Mouse (Mus musculus) spleen, adult 18-20 months (tissue): ENCODE measurements around the gene Ak4.

Experiments used
- DNase-seq, 2 experiments: peaks; one replicate each; pipeline ENCODE4 v3.0.0; 2022; ENCODE audit warnings: mixed read lengths in 2 of 2

The Ak4 gene

DNA sequence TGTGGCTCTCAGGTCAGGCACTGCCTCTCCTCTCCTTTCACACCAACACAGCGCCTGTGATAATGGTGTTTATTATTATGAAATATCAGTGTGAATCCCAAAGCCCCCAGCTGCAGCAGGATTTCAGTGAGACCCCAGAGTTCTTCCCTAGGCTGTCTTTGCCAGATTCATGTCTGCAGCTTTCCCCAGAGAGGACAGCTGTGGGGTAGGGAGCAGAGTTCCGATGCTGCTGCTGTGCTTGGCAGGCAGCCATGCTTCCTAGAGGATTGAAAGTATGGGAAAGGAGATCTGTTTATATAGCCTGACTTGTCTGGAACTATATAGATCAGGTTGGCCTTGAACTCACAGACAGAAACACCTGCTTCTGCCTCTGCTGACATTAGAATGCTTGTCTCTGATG is 43.0 kb downstream of the Ak4 start:
- no peak for DNase-seq

DNA sequence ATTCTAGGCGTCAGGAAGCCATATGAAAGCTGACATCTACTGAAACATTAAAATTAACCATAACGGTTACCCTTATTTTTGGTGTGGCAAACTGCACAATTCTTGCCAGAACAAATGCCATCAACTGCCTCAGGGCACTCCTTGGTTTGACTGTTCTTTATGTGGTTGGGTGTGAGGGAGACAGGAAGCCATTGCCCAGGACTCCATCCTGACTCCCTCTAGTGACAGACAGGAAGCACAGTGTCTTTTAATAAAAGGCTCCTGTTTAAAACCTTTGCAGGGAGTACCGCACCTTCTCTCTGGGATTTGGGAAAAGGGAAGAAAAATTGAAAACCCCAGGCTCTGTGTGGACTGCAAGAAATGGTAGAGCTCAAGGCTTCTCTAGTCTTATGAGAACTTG is 47.2 kb downstream of the Ak4 start:
- no peak for DNase-seq

DNA sequence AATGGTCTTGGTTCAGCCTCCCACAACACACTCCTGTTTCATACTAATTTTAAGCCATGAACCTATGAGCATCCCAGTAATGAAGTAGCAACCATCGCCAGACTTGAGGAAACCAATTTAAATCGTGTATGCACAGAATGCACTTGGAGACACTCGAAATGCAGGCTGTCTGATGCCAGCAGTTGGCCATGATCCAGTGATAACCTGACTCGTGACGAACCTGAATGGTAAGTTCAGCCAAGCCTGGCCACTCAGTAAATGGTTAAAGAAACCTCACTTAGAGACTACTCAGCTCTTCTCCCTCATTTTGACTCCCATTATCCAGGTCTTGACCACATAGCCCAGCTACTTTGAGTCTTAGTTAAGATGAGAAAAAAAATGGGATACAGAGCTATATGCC is 50.2 kb downstream of the Ak4 start:
- DNase-seq = no peak

DNA sequence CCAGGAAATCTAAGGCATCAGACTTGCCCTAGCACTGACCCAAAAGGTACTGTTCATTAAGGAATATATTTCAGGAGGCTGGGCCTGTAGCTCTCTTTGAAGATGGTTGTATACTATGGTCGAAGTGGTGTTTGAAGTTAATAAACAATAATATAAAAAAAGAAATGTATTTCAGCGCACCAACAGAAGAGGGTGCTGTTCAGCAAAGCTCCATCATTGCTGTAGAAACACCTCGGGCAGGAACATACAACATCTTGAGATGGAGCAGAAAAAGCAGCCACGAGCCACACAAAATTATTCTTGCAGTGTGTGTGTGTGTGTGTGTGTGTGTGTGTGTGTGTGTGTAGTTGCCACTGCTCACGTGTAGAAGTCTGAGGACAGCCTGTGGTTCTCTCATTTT is 51.5 kb downstream of the Ak4 start:
- no peak for DNase-seq

DNA sequence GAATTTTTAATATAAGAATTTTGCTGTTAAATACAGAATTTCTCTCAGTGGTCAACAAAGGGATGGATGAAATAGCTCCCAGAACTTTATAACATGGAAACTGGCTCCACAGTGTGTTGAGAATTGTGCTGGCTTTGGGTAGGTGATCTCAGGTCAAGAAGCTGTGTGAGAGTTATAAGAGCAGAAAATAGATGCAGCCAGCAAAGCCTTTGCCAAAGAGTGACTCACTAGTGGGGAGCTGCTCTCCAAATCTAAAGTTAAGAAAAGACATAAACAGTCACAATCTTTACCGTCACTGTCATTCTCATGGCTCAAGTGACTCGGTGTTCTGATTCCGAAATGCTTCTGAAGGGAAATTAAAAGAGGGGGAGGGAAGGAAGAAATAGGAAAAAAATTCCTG is 53.7 kb downstream of the Ak4 start:
- no peak for DNase-seq

DNA sequence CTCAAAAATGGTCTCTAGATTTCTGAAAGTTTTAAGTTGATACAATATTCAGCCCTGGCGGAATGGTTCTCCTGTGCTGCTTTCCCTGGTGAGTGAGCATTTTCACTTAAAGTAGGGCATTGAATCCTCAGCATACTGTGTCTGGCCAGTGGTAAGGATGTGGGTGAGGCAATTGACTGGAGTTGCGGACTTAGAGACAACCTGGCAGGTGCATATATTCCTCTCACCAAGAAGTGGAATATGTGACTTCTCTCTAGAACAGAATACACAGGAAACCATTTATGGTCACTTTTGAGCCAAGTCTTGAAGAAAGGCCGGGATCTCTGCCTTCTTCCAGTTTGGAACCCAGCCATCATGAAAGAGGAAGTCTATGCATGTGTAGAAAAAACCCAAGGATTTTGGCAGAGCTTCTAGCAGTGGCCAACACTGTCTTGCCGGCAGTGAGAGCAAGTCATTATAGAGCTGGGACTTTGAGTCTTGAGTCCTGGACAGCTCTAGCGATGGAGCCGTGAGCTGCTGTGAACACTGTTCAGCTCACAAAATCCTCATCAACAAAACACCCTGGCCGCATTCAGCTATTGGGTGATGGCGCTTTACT is 71.3 kb downstream of the Ak4 start:
- no peak for DNase-seq

DNA sequence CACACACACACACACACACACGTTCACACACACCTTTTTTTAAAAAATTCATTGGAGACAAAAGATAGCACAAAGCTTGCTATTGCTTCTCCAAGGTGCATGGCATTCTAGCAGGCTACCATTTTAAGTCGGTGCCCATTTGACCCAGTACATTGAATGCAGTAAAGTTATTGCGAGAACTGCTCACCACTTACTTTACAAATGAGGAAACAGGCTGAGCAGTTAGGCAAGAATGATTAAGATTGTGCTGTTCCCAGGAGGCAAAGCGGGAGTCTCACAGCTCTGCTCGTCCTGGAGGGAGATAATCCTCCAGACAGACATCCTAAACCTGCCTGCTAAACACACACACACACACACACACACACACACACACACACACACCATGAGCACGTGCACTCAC is 72.6 kb downstream of the Ak4 start:
- DNase-seq = no peak

DNA sequence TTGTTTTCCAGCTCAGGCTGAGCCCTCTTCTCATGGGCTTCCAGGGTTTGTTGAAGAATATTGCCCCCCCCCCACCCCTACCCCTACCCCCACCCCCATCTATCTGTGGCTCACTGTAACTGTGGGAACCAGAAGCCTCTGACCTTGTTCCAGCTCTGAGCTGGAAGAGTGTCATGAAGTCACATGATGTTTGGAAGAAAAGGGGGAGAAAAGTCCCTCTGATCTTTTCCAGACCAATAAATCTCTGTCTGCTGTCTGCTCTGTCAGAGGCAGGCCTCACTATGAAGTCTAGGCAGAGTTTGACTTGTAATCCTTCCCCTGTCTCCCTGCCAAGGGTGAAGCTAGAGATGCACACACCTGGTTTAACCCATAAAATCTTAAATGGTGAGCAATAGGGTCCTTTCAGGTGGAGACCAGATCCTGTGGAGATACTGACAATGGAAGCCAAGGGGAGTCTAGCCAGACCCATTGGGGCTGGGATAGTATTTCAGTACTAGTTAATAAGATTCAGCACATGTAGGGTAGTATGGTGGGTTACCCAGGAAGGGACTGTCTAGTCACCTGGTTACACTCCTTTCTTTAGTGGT is 74.6 kb downstream of the Ak4 start:
- no peak for DNase-seq

DNA sequence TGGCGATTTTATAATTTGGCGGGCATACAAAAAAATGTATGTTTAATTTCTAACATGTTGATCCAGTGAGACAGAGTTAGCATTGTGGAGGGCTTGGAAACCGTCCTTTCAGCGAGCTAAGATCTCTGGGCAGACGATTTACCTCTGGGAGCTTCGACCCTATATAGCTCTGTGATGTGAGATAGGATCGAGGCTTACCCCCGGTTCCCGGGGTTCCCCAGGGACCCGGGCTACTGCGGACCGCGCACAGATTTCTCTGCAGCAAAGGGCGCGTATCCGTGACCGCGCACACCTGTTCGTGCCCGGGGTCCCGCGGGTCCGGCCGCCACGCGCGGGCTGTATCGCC is 77.1 kb downstream of the Ak4 start:
- no peak for DNase-seq

DNA sequence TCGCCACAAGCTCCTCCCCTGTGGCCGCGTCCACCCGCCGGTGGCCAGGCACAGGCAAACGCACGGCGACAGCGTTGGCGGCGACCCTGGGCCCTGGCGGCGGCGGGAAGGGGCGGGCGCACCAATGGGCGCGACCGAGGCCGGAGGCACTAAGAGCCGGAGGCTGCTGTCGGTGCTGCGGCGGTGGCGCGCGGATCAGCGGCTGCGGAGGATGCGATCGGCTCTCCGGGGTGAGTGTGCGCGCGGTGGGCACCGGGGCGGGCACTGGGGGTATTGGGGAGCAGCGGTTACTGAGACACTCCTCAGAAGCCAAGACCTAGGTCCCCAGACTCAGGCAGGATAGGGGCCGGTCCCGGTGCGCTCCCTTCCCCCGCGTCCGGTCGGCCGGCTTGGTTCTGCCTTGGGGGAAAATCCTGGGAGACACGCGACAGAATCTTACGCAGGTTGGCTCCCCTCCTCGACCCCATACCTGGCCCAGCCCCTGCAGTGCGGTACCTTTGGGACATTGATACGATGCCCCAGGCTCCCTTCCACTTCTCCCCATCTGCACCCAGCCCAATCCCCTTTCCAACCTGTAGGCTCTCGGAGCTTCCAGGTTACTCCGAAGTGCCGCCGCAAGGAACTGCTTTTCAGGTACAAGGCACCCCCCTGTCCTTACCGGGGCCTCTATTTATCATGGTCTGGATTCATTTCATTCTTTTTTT is 77.6 kb downstream of the Ak4 start, which contains the start of gene Dnajc6:
Dnajc6 (plus strand) TSS at position 115 of the 704 bp plus-strand sequence.
- DNase-seq = peak in 1 of 2 experiments; percentile 9

DNA sequence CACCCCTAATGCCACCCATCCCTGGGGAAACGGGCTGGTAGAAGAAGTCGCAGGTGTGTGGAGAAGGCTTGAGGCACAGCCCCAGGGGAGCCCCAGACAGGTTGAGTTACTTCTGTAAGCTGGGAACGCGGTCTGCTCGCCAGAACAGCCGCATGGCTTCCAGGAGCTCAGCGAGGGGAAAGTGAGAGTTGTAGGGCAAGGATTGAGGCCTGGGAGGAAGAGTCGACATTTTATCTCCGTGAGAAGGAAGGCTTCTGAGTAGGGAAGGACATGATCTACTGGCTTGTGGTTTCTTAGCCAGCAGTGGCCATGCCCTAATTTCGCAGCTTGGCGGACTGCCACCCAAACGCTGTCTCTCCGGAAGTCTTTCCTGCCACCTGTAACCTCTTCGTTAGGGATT is 78.3 kb downstream of the Ak4 start:
- DNase-seq = no peak

DNA sequence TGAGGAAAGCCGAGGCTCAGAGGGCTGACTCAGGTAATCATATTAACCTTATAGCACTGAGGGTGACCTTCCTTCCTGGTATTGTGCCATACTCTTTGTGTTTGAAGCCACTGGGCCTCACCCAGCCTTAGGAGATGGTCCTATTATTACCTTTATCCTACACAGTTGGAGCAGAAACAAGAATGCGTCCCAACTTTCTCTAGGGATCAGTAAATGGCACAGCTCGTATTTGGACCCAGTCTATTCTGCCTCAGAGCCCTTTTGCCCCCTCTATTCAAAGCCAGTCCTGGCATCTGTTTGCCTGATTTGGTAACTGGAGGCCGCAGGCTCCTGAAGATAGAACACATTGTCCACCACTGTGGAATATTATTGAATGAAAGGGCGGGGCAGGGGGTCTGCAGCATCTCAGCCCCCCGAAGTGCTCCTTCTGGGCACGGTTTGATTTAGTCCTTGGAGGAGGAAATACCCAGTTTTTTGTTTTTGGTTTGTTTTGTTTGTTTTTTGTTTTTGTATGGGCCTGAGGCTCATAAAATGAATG is 85.5 kb downstream of the Ak4 start:
- no peak for DNase-seq

DNA sequence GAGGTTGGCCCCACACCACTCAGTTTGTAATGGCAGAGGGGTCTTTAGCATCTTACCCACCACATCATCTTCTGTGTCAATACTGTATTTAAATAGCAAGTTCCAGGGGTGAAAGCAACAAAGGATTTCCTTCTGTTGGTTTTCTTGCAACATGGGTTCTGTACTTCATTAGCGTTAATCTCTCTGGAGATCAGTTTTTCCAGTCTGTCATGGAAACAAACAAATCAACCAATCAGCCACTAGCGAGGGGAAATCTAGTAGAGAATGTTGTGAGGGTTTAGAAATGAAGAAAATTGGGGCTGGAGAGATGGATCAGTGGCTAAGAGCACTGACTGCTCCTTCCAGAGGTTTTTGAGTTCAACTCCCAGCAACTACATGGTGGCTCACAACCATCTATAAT is 86.9 kb downstream of the Ak4 start:
- no peak for DNase-seq

DNA sequence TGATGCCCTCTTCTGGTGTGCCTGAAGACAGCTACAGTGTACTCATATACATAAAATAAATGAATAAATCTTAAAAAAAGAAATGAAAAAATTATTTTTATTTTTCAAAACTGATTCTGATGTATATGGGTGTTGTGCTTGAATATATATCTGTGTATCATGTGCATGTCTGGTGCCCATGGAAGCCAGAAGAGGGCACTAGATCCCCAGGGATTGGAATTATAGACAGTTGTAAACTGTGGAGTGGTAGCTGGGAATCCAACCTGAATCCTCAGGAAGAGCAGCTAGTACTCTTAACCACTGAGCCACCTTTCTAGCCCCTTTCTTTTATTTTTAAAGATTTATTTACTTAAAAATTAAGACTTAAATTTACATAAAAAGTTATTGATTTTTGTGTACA is 87.3 kb downstream of the Ak4 start:
- no peak for DNase-seq

DNA sequence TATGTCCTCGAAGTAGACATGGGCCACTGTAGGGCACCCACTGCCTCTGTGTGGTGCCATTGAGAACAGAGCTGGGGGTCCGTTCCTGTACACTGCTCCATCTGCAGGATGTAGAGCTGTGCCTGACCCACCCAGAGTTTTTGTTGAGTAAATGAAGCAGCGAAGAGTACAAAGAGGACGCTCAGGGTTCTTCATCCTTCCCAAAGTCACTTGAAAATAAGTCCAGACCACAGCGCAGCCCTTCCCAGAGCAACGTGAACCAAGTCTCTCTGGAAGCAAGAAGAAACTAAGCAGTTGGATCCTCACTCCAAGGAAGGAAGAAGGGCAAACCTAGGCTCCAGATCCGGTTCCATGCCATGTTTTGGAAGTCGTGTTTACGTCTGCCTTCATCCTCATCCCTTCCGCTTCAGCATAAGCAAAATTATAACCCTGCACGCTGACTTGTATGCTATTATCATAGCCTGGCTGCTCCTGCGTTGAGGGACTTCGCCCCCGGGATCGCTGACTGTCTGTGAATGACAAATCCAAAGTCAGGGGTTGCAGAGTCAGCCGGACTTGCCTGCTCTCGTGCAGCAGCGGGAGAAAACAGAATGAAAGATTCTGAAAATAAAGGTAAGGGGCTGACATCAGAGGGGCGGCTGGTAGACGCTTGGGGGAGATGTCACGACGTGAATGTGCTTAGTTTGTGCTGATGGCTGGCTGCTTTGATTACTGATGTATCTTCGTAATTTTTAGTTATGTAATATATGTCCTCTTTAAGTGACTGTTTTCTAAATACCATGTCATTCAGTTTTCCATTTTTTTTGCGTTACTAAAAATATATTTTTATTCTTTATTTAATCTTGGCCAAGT is 88.7 kb downstream of the Ak4 start:
- DNase-seq = peak in 1 of 2 experiments; percentile 6

DNA sequence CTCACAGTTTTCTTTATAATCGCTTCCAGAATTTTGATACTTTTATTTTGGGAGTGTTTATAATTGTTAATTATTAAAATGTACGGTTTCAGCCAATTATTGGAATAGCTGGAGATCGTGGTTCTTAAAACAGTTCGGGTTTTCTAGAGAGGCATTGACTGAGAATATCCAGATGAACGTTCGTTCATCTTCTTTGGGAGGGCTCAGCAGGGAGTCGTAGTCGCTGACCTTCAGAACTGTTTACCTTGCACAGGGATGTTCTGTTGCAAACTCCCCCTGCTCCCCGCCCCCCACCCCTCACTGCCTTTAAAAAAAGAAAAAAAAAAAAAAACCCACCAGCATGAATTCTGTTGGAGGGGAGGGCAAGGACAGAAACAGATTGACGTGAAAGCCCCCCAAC is 89.4 kb downstream of the Ak4 start:
- no peak for DNase-seq

DNA sequence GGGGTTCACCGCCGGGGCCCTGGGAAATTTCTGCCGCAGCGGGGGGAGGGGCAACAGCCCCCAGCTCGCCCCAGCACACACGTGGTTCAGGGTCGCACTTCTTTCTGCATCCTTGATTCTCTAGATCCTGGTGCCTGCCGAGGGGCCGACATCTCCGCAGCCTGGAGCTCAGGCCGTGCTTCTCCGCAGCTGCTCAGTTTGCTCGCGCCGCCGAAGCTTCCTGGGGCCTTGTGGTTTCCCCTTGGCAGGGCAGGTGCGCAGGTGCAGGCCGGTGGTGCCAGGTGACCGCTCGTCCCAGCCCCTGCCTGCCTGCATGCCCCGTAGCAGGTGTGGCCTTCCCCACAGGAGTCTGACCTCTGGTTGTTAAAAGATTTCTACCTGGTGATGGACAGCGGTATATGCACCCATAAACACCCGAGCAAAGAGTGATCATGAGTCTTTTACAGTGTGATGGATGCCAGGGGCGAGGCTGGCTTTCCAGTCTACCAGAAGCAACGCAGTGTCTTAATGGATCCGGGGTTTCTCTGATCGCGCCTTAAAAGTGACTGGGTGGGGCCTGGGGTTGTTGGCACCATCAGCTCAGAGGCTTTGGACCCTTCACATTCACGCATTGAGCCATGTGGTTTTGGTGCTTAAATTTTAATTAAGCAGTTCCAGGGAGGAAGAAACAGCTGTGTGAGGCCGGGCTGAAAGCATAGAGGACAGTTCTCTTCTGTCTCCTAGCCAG is 89.9 kb downstream of the Ak4 start:
- DNase-seq = peak; percentile 7 to 29

DNA sequence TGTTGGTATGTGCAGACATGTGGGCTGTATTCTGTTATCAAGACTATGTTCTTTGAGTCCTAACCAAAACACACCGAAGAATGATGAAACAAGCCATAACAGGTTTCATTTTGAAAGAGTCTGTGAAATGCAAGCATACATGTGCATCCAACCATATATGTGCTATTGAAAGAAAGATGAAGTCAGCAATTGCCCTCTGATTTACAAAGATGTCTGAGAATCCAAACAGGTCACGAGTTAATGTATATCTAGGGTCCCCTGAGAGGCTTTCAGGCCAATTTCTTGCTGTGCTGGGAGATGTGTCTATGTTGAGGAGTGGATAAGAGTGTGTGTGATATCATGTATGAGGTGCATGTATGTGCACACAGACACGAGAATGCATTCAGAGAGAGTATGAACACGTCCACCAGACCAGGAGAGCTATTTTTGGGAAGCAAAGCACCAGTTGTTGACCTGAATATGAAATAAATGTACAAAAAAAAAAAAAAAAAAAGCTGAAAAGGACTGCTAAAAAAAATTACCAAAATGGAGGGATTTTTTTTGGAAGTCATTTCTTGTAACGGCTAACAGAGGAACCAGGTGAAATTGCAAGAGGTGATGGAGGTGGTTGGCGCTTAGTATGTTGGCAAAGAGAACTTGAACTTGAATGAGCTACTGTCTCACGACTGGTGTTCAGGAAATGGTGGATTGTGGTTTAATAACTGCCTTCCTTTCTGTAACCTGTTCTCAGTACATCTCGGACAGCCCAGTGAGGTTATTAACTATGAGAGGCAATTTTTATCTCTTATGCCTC is 91.2 kb downstream of the Ak4 start:
- DNase-seq = no peak

DNA sequence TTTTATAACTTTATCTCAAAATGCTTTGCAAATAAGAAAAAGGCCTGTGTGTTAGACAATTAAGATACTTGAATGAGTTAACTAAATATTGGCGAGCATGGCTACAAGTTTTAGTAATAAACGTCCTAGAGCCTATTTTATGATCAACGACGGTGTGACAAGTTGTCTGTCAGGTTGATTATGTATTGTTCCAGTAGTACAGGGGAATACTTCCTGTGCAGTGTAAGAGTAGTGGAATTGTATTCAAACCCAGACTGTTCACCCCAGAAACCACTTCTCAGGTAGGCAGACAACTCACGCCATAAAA is 91.8 kb downstream of the Ak4 start:
- DNase-seq = no peak

DNA sequence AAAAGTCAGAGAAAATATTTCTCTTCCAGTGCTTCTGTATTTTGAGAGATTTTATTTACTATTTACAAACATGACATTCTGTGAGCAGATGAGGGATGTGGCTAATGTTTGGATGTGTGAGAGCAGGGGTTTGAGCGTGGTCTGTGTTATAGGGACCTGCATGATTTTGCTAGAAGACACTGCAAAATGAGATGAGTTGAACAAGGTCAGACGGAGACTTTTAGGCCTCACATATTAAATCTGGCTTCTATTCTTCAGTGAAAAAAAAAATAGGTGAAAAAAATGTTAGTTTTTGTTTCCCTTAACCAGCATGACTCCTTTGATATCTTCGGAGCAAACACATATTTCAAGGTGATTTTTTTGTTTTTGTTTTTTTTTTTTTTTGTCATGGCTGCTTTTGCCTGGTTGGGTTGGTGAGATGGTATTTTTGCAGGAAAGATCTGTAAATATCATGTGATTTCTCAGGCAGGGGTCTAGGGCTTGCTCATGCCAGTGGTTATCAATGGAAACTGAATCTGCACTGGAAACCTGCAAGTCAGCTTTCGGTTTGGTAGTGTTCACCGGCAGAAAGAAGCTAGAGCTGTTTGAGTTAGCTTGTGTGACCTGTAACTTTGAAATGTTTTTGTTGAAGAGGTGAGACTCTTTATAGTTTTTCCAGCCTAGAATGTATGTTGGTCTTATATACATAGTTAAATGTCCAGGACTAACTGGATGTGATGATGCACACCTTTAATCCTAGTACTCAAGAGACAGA is 92.9 kb downstream of the Ak4 start:
- no peak for DNase-seq

DNA sequence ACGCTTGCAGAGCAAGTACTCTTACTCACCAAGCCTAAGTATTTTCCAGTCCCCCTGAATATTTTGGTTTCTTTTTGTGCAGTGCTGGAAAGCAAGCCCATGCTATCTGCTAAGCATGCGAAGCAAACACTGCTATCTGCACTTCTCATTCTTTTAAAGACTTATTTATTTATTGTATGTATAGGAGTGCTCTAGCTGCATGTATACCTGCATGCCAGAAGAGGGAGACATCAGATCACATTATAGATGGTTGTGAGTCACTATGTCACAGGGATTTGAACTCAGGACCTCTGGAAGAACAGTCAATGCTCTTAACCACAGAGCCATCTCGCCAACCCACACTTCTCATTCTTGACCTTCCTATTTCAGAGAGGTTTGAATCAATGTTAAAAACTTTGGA is 94.2 kb downstream of the Ak4 start:
- no peak for DNase-seq
